Mouse (Mus musculus) heart, adult 8-10 months (tissue): ENCODE results near the gene Slc27a5. TPM values are rescaled to one million over a fixed set of nuclear protein-coding genes. Genes with fewer than 3 reads are reported as not detected.
A peak's percentile ranks its signal among the peaks of the same experiment; 100 is the strongest.

Experiments
- DNase-seq: peaks from one replicate; pipeline ENCODE4 v3.0.0; 2022; ENCODE audit warnings: low spot score
- total RNA-seq, 4 experiments: library from RNA; stranded (reverse); gene quantifications; 2 replicates each; pipeline ENCODE4 v1.2.4; 2022

Slc27a5 gene
- total RNA-seq, result not detected

DNA sequence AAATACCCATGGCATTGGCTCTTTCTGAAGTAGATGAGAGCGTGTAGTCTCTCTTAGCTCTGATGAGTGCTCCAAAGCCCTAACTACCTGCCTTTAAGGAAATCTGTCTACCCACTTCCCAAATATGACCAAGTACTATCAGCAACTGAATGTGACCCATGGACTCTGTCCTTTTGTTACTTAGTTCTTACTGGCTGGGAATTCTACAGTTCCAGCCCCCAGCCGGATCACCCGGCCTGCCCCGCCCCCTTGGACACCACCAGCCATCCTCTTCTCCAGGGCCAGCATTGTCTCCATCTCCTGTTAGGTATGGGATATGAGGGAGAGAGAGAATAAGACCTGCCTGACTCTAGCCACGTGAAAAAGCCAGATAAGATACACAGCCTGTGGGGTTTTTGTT lies at the start of gene Slc27a5:
Slc27a5 (minus strand) TSS at position 140 of the 400 bp plus-strand sequence.
- no peak for DNase-seq

DNA sequence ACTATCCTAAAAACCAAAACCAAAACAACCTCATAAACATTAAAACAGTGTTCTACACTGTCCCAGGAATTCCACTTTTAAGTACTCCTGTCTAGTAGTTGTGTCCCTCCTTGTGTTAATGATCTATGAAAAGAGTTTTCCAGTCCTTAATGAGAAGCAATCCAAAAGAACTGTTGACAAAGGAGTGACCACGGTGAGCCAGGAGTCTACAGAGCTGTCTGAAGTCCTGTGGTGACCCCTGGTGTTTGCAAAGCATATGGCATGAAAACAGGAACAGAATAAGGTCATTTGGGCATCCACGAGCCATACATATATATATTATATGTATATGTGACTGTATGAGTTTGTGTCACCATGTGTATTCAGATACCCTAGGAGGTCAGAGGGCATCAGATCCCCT lies 48.1 kb upstream of the Slc27a5 start:
- DNase-seq, result peak; percentile 72

DNA sequence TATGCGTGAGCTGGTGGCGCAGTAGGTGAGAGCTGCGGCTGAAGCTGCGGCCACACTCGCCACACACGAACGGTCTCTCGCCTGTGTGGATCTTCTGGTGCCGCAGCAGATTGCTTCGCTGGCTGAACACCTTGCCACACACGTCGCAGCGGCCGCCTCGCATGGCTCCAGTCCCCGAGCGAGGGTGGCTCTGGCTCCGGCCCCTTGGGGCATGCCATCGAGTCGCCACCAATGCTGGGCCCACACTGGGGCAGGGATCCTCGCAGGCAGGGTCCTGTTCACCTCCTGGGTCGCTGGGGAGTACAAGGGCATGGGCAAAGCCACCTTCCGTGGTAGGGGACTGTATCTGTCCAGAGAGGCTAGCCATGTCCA lies 46.2 kb upstream of the Slc27a5 start:
- DNase-seq, result no peak

DNA sequence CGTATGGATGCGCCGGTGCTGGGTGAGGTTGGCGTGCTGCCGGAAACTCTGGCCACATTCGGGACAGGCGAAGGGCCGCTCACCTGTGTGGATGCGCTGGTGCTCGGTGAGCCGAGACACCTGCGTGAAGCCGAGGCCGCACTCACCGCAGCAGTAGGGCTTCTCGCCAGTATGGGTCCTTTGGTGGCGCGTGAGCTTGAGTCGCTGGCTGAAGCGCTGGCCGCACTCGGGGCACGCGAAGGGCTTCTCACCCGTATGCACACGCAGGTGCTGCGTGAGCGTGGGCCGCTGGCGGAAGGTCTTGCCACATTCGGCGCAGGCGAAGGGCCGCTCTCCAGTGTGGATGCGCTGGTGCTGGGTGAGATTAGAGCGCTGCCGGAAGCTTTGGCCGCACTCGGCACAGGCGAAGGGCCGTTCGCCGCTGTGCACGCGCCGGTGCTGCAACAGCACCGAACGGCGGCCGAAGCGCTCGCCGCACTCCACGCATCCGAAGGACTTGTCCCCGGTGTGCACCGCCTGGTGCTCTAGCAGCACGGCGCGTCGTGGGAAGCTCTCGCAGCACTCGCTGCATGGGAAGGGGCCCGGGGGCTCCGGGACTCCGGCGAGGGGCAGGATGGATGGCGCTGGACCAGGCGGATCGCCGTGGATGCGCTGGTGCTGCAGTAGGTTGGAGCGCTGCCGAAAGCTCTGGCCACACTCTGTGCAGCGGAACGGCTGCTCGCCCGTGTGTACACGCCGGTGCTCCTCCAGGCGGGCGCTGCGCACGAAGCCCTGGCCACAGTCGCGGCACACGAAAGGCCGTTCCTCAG lies 45.7 kb upstream of the Slc27a5 start:
- no peak for DNase-seq

DNA sequence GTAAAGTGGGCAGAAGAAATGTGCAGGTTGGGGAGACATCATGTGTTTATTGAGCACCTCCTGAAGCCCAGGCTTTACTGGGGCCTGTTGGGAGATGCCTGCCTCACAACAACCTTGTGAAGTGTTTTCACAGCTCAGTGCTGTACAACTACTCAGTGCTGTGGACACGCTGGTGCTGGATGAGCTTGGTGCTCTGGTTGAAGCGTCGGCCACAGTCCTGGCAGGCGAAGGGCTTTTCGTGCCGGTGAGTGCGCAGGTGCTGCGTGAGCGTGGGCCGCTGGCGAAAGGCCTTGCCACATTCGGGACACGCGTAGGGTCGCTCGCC lies 45.1 kb upstream of the Slc27a5 start:
- no peak for DNase-seq

DNA sequence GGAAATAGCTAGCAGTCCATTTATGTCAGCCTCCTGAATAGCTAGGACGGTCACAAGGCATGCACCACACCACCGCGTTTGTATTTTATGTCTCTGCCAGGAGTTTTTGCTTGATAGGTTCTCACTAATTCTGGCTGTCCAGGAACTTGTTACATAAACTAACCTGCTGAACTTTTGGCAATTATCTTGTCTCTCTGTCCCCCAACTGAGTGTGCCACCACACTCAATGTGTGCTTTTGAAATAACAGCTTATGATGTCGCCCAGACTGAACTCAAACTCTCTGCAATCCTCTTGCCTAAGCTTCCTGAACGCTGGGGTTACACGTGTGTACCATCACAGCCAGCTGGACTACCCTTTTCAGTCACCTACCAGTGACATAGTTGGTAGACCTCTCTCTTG lies 44.5 kb upstream of the Slc27a5 start:
- no peak for DNase-seq

DNA sequence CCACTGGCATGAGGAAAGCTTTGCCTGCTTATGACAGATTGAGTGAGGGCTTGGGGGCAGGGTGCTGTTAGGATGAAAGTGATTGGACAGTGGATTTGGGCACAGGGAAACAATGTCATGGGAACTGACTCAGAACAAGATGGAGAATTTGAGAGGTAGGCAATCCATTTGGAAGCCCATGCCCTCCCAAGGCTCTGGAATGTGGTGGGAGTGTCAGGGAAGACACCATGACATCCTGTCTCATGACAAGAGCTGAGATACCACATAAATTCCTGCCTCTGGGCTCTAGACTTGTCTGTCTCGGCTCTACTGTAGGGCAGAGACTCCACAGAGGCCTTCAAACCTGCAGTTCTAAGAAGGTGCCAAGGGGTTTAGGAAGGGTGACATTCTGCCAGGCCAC lies 43.3 kb upstream of the Slc27a5 start:
- DNase-seq, result no peak

DNA sequence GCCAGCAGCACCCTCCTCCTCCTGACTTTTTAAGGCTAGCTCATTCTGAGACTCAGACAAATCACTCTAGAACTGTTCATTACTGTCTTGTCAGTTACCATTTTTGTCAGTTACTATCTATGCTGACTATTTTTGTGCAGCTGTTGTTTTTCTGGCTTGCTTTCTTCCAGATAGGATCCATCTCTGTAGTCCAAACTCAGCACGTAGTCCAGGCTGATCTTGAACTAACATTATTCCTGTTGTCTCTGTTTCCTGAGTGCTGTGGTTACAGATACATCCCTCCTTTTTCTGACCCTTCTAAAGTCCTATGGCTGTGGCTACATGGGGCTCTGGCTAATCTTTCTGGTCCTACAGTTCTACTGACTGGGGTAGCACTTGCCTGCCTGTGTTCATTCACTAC lies 41.2 kb upstream of the Slc27a5 start:
- no peak for DNase-seq

DNA sequence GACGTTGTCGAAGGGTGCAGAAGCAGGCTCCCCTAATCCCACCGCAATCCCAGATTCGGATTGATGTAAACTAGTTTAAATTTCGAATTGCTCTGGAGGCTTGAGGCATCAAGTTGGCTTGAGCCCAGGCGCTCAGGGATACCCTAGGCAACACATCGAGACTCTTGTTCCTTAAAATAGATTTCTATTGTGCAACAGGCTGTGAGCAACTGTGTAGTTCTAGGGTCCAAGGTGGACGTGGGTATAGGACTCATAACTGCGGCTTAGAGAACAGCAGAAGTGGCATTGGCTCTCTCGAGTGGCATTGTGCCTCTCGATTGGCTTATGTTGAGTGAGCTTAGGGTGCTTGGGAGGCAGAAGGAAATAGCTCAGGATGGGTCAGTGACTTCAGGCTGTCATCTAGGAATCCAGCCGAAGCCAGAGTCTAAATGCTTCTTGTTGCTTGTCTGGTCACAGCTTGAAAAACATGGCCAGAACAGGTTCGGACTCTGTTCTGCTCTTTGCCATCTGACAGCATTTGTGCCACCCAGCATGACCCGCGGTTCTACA lies 40.7 kb upstream of the Slc27a5 start:
- no peak for DNase-seq

DNA sequence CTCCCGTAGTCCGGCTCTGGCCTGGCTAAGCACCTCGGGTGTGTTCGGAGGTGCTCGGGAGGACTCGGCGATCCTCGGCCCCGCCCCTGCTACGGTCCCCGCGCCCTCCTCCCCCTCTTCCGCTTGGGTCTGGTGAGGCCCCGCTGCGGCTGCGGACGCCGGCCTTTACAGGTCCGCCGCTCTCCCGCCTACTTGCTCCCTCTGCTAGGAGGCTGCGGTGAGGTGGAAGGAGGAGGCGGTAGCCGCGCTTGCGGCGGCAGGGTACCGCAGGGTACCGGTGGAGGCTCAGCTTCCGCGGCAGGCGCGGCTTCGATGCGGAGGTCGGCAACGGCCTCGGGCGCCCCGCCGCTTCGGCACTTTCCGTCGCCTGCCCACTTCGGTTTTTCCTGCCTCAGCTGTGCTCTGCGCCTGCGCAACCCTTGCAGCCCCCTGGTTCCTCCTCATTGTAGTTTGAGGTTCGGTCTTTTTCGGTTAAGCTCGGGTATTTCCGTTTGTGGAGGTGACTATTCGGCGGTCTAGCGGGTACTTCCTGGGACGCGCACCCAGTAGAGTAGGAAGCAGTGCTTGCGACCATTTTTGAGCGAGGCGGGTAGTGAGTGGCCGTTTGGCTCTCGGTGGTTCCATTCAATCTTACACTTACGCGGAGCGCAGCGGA lies 40.0 kb upstream of the Slc27a5 start, which contains the start of gene Ube2m:
Ube2m (minus strand) TSS at position 375 of the 655 bp plus-strand sequence.
- peak; percentile 97 for DNase-seq

DNA sequence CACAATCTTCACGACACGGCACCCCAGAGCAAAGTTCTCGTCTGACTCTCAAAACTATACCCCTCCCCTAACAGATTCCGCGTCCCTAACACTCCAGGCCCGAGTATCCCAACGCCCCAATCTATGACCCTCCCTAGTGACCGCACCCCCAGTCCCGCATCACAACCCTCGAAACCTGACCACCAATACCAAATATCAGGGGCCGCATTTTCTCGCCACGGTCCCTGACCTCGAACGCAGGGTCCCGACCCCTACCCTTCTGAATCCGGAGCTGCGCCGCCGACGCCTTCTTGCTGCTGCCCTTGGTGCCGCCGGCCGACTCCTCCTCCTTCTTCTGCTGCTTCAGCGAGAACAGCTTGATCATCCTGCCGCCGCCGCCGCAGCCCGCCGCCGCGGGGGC lies 39.4 kb upstream of the Slc27a5 start:
- DNase-seq, result no peak

DNA sequence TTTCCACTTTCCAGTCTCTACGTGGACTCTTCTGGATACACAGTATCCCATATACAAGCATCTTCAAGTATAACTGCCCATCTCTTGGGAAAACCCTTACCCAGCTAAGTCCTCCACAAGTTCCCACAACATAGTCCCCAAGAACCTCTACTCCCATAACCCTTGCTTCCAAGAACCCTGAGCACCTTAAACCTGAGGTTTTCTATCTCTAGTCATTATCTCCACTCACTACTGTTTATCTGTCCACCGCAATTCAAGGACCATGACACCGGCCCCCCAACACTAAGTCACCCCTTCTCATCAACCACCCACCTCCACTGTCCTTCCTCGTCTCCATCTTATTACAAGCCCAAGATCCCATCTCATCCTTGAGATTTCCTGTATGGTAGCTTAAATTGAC lies 38.8 kb upstream of the Slc27a5 start:
- no peak for DNase-seq

DNA sequence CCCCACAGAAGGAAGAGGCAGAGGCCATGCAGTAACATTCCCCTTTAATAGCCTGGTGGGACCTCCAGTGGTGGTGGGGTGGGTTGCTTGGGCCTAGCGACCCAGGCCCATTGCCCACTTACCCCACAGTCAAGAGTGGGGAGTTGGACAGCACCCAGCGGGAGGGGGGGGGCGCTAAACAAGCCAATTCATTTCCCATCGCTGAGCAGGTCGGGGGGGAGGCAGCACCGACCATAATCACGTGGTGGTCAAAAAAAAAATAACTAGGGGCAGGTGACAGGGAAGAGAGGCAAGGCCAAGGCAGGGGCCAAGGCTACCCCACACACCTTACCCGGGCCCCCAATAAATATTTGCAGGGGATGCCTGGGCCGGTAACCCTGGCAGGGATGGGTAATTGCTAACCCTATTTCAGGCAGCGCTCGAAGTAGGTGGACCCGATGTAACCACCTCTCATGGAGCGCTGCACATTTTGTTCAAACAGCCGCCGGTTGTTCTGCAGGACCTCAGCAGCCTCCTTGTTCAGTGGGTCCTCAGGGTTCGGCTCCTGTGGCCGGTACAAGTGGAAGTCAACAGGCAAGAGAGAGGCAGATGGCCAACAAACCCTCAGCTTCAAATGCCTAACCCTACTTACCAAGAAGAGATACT lies 37.3 kb upstream of the Slc27a5 start:
- no peak for DNase-seq

DNA sequence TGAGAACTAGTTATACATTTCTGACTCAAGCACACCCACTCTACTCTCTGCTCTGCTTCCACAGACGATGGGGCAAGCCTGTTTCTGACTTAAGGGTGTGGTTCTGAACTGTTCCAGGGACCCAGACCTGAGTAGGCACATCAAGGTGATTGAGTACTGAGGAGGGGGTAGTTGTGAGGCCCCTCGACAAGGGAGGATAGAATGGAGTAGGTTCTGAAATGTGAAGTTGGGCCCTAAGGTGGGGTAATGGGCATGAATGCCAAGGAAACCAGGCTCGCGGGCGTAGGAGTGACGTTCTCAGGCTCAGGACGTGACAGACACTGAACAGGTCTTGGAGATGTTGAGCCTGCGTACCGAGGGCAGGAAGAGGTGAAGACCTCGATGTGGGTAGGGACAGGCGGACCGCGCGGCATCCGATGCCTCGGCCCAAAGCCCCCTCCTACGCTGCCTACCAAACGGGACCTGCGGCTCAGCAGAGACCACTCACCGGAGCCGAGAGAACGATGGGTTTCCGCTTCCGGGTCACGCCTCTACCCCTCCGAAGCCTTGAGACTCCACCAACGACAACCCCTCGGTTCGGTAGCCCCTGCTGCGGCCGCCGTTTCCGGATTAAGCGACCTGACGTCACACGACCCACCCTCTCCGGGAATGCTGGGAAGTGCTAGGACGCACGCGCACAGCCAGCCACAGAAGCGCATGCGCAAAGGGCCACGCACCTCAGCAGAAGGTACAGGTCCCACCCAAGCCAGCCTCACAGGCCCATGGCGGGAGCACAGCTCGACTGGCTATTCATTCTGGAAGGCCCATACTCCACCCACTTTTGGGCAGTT lies 36.4 kb upstream of the Slc27a5 start, which contains the start of gene Chmp2a:
Chmp2a (minus strand) TSS at position 660 of the 830 bp plus-strand sequence.
- DNase-seq, result peak; percentile 98

DNA sequence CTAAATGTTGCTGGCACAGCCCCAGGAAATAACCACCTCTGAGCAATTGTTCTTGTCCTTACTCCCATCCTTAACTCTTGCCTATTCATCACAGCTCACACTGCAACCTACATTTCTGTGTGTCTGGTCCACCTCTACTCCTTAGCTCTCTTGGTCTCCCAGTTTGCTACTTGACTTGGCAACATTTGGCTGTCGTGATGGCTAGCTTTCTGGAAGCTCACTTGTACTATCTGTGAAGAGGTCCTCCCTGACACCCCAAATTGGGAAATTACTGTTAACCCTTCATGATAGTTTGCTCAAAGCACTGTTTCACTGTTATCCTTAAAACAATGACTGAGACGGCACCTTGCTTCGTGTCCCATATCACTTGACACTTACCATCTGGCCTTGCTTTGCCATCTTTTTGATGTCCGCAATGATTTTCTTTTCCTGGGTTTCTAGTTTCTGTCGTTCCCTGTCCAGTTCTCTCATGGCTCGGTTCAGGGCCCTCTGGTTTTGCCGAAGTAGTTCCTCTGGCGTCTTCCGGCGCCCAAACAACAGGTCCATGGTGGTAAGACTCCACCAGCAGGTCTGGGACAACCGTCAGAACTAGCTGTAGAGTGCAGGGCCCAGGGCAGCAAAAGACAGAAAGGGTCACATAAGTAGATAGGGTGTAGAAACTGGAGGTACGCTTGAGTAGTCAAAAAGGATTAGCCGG lies 35.6 kb upstream of the Slc27a5 start:
- DNase-seq, result no peak

DNA sequence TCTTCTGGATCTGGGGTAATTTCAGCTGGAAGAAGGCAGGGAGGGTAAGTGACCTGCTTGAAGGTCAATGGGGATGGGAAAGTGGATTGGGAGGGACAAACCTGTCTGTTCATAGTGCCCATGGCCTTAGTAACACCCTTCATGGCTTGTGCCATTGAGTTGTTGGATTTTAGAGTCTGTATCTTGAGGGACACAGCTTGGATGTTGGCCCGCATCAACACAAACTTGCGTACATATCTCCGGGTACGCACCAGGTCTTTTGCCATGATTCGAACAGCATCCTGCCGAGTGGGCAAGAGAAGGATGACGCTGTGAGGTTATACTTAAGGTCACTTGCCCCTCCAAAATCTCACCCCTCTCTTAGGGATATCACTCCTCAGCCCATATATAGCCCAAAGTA lies 34.5 kb upstream of the Slc27a5 start:
- DNase-seq, result no peak

DNA sequence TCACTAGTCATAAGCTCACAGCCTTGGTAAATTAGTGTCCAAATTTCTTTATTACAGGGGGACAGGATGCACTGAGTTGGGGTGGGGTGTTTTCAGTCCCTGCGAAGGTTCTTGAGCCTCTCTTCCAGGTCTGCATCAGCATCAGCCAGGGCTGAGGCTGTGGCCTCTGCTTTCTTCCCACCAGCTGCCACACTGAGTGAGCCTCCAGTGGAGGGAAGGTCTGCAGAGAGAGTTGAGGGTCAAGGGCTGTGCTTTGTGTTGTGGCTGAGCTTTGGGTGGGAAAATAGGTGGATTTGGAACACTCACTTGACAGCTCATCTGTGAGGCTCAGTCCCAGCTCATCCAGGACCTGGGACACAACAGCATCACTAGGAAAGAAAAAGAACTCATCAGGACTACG lies 34.0 kb upstream of the Slc27a5 start:
- DNase-seq, result no peak

DNA sequence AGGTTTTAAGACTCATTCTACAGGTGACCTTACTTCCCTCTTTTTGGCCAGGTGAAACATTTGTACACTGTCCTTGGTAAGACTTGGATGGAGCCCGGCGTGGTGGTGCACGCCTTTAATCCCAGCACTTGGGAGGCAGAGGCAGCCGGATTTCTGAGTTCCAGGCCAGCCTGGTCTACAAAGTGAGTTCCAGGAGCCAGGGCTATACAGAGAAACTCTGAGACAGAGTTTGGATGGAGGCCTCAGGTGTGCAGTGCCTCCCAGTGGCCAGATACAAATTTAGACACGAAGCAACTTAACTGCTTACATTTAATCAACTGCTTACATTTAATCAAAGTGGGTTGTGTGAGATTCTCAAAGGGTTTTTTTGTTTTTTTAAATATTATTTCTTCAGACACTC lies 33.1 kb upstream of the Slc27a5 start:
- DNase-seq, result no peak

DNA sequence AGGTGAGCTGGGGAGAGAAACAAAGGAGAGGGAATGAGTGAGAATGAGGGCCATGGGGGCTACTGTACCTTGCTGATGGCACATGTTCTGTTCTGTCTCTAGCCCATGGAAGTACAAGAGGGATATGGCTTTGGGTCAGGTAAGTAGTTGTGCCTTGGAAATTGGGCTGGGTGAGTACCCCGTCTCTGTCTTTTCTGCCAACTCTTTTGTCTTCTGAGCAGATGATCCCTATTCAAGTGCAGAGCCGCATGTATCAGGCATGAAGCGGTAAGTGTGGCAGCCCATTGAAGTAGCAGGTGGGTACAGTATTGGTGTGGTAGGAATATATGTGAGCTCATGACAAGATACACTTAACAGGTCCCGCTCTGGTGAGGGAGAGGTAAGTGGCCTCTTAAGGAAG lies 31.0 kb upstream of the Slc27a5 start:
- DNase-seq, result no peak

DNA sequence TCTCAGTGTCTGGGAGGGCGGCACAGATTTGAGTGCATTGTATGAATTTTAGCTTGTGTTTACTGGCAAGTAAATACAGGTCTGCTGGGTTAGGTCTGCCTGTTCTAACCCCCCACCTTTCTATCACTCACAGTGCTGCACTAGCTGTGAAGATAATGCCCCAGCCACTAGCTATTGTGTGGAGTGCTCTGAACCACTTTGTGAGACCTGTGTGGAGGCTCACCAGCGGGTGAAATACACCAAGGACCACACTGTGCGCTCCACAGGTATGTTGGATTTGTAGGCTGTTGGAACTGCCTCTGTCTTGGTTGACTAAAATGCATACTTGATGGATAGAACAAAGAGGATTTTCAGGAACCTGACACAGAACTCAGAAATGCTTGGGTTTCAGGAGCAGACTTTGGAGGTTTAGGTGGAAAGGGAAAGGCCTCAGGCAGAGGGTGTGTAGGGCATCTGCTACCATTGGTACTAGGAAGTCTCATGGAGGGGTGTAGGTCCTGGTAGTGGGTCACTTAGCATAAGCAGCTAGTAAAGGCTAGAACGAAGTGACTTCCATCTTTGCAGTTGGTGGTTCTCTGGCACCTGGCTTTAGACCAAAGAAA lies 27.6 kb upstream of the Slc27a5 start:
- no peak for DNase-seq

DNA sequence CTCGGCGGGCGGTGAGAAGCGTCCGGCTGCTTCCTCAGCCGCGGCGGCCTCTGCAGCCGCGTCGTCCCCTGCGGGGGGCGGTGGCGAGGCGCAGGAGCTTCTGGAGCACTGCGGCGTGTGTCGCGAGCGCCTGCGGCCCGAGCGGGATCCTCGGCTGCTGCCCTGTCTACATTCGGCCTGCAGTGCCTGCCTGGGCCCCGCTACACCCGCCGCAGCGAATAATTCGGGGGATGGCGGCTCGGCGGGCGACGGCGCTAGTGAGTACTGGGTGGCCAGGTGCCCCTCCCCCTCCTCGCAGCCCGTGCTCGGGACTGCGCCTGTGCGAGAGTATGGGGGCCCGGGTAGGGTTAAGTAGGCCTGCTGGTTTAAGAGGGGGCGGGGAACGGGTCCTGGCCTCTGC lies 26.8 kb upstream of the Slc27a5 start:
- no peak for DNase-seq
